Mouse (Mus musculus): ENCODE data around the gene Sgms2.

GRCm38 (mm10) chr3:131485388-131485787, 5.8 kb downstream of the Sgms2 start:
- TF ChIP-seq CTCF (IDR thresholded peaks at IDR 0.05), result no peak
- TF ChIP-seq POLR2A (IDR thresholded peaks at IDR 0.05; ENCODE audit: insufficient read depth, low read depth, low read length), result no peak

Data from heart, adult 2 months (tissue).